Mouse (Mus musculus) testis, adult 2 months (tissue): ENCODE results near the gene Myo6.

ENCODE experiments used
- CTCF ChIP-seq: fragments of 200-500 bp; IDR thresholded peaks from 2 replicates; pipeline ENCODE4 v1.5.1; 2012; ENCODE audit warnings: low read depth, mild to moderate bottlenecking, inconsistent platforms, low read length, moderate library complexity; ENCODE audit not compliant: control insufficient read depth, insufficient read depth, insufficient replicate concordance
- POLR2A ChIP-seq: fragments of 200-500 bp; IDR thresholded peaks from 2 replicates; pipeline ENCODE4 v1.6.1; 2012; ENCODE audit warnings: low read depth, mild to moderate bottlenecking, inconsistent platforms, low read length, moderate library complexity; ENCODE audit not compliant: control insufficient read depth

DNA sequence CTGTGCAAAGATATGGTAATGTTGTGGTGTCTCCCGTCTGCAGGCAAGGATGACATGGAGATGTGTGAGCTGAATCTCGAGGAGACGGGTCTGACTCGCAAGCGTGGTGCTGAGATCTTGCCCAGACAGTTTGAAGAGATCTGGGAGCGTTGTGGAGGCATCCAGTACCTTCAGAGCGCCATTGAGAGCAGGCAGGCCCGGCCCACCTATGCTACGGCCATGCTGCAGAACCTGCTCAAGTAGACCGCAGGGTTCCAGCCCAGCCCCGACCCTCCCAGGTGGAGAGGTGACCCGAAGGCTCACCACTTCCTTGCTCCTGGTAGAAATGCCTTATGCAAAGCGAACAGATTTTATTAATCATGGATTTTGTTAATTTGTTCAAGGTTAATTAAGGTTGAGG lies 142.8 kb downstream of the Myo6 start:
- TF ChIP-seq POLR2A, result no peak
- TF ChIP-seq CTCF, result no peak
